In the genomic region with DNA sequence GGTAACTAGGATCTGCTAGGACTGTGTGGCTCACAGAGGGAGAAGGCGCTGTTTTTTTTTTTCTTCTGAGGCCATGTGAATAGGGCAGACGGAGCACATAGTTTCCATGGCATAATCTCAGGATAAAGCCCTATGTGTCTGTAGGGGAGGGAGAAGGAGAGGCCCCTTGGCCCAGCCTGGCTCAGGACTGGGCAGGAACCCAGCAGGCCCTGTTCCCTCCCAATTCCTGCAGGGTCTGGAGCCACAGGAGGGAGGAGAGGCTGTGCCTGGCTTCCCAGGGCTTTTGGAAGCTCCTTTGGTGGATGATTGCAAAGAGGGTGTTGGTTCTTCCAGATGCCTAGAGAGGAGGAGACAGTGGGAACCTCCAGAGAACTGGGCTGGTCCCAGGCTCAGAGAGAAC, we compare ENCODE assay signal across 8 mouse cellular contexts. TPM values are rescaled to one million over a fixed set of nuclear protein-coding genes. Genes with fewer than 3 reads are reported as not detected.
DNase-seq lines count a peak whose midpoint lies in the region; ATAC-seq and TF ChIP-seq lines count a peak whose summit lies in the region.

No protein-coding gene starts in this region.

- H3K27me3 ChIP-seq in kidney, embryonic 15.5 days, result no peaks in the 10 kb centered on the region
- no peaks in the 10 kb centered on the region for H3K27me3 ChIP-seq in forebrain, embryonic 12.5 days
- H3K27me3 ChIP-seq in heart, postnatal 0 days (ENCODE audit: control insufficient read depth, insufficient read depth, low read length), result no peaks in the 10 kb centered on the region

- no peaks in the 10 kb centered on the region for H3K9me3 ChIP-seq in kidney, embryonic 15.5 days (replicated peaks)
- no peaks in the 10 kb centered on the region for H3K9me3 ChIP-seq in forebrain, embryonic 12.5 days
- no peaks in the 10 kb centered on the region for H3K9me3 ChIP-seq in heart, postnatal 0 days (replicated peaks; ENCODE audit: control insufficient read depth, low read length)

- DNase-seq in kidney, postnatal 10 days, result no peak
- peak; percentile 47 for DNase-seq in heart, postnatal 0 days (ENCODE audit: low spot score)
- peak; percentile 31 for DNase-seq in lung, postnatal 25 days (ENCODE audit: low spot score)
- DNase-seq in urinary bladder, postnatal 14 days (ENCODE audit: low spot score), result peak; percentile 69
- DNase-seq in adrenal gland, postnatal 14 days, result no peak
- no peak for DNase-seq in spleen, postnatal 36 days (ENCODE audit: low spot score in 2 of 2)

- WGBS in kidney, embryonic 15.5 days, result 63% methylated on average over 2 of the region's 2 CpGs
- WGBS in forebrain, embryonic 12.5 days, result 37% methylated on average over 2 of the region's 2 CpGs
- 31% methylated on average over 2 of the region's 2 CpGs for WGBS in heart, postnatal 0 days

- H3K9ac ChIP-seq in kidney, embryonic 15.5 days, result no peak overlapping the region
- no peak overlapping the region for H3K9ac ChIP-seq in forebrain, embryonic 12.5 days
- H3K9ac ChIP-seq in heart, postnatal 0 days (replicated peaks; ENCODE audit: low read depth, low read length), result no peak overlapping the region

- H3K36me3 ChIP-seq in kidney, embryonic 15.5 days, result no peaks in the 10 kb centered on the region
- H3K36me3 ChIP-seq in forebrain, embryonic 12.5 days (replicated peaks), result no peaks in the 10 kb centered on the region
- H3K36me3 ChIP-seq in heart, postnatal 0 days (replicated peaks; ENCODE audit: control insufficient read depth, insufficient read depth, low read length), result no peaks in the 10 kb centered on the region

- no peak overlapping the region for H3K4me3 ChIP-seq in kidney, embryonic 15.5 days (replicated peaks)
- H3K4me3 ChIP-seq in forebrain, embryonic 12.5 days (replicated peaks), result no peak overlapping the region
- no peak overlapping the region for H3K4me3 ChIP-seq in heart, postnatal 0 days (ENCODE audit: low read depth, low read length)

- no peak for ATAC-seq in kidney, embryonic 15.5 days (replicated peaks; ENCODE audit: low FRiP score)
- ATAC-seq in forebrain, embryonic 12.5 days (ENCODE audit: low FRiP score), result no peak
- ATAC-seq in heart, postnatal 0 days (ENCODE audit: insufficient read depth, low read depth), result peak; percentile 86

- TF ChIP-seq EP300 in heart, postnatal 0 days (IDR thresholded peaks at IDR 0.05; ENCODE audit: low read depth), result no peak

- H3K4me1 ChIP-seq in kidney, embryonic 15.5 days, result peaks cover 45% of the 10 kb centered on the region
- peaks cover 16% of the 10 kb centered on the region for H3K4me1 ChIP-seq in forebrain, embryonic 12.5 days
- peaks cover 13% of the 10 kb centered on the region; the same call in 1 of the 2 replicates for H3K4me1 ChIP-seq in heart, postnatal 0 days (ENCODE audit: control insufficient read depth, insufficient read depth)

- TF ChIP-seq CTCF in heart, postnatal 0 days (IDR thresholded peaks at IDR 0.05; ENCODE audit: low read depth), result no peak

- peak overlapping the region; percentile 54 for H3K27ac ChIP-seq in kidney, embryonic 15.5 days
- 0 out of 2 replicates have a peak overlapping the region, but pooled peaks have one; percentile 8 for H3K27ac ChIP-seq in forebrain, embryonic 12.5 days
- H3K27ac ChIP-seq in heart, postnatal 0 days (ENCODE audit: low read depth), result peak overlapping the region; percentile 52

- H3K4me2 ChIP-seq in kidney, embryonic 15.5 days, result no peak overlapping the region
- no peak overlapping the region for H3K4me2 ChIP-seq in forebrain, embryonic 12.5 days
- no peak overlapping the region for H3K4me2 ChIP-seq in heart, postnatal 0 days (ENCODE audit: low read depth, low read length)

RNA-seq across cellular contexts. Expression of a gene that starts 24.2 kb away (rescaled TPM):
- polyA plus RNA-seq in kidney, embryonic 15.5 days (2015; fragmentation: Nextera tagmentation; extraction: Ambion mirVana), result 18.2 and 18.8 TPM in 2 replicates
- polyA plus RNA-seq in forebrain, embryonic 12.5 days (2016; fragmentation: Nextera tagmentation; extraction: Ambion mirVana), result 1.0 TPM in 2 replicates
- total RNA-seq in heart, postnatal 0 days (2014; rRNA removed; ENCODE audit: low replicate concordance), result 17.7 and 21.7 TPM in 2 replicates
- 3.7 TPM in 2 replicates for polyA plus RNA-seq in heart, postnatal 0 days (2015; fragmentation: Nextera tagmentation; extraction: Ambion mirVana)
- 16.7 and 19.4 TPM in 2 replicates for total RNA-seq in adrenal gland, postnatal 14 days (2021)

Comparison
In these comparisons a context has a peak if more than half of its experiments do, and no peak if none do; other contexts are left out.
1. DNase-seq: peak in heart, postnatal 0 days (single experiment), lung, postnatal 25 days (single experiment) and urinary bladder, postnatal 14 days (single experiment); none in kidney, postnatal 10 days (single experiment), adrenal gland, postnatal 14 days (single experiment) and spleen, postnatal 36 days (0 of 2).
2. Peak in every context shown above with its lines, with median percentiles within 50 percentile points of each other: H3K27ac ChIP-seq.